Mouse (Mus musculus): ENCODE measurements around the gene Olfr94.

GRCm38 (mm10) chr17:37190711-37191110, 10.1 kb downstream of the Olfr94 start:
- TF ChIP-seq CTCF (IDR thresholded peaks at IDR 0.05; ENCODE audit: low read depth) (no peak), EP300 (IDR thresholded peaks at IDR 0.05; ENCODE audit: low read depth) (no peak)

Data from liver, embryonic 14.5 days (tissue).